Mouse (Mus musculus) testis, adult 2 months (tissue): ENCODE results near the gene Gm19345. TPM values are rescaled to one million over a fixed set of nuclear protein-coding genes. Genes with fewer than 3 reads are reported as not detected.
A peak's percentile ranks its signal among the peaks of the same experiment; 100 is the strongest.

Experiments
- H3K27ac ChIP-seq: fragments of 200-500 bp; 2 replicates; pipeline ENCODE4 v1.5.1; 2012; ENCODE audit warnings: low read depth, low read length; ENCODE audit not compliant: control insufficient read depth, insufficient read depth
- H3K27me3 ChIP-seq: fragments of 200-500 bp; 2 replicates; pipeline ENCODE4 v1.6.1; 2012; ENCODE audit warnings: mild to moderate bottlenecking, low read length, moderate library complexity; ENCODE audit not compliant: control insufficient read depth, insufficient read depth
- H3K36me3 ChIP-seq: fragments of 200-500 bp; 2 replicates; pipeline ENCODE4 v1.6.1; 2012; ENCODE audit warnings: mild to moderate bottlenecking, low read length; ENCODE audit not compliant: control insufficient read depth, insufficient read depth
- H3K4me1 ChIP-seq: fragments of 200-500 bp; 2 replicates; pipeline ENCODE4 v1.6.1; 2012; ENCODE audit warnings: low read length; ENCODE audit not compliant: control insufficient read depth, insufficient read depth
- H3K4me3 ChIP-seq: fragments of 200-500 bp; 2 replicates; pipeline ENCODE4 v1.5.1; 2012; ENCODE audit warnings: low read depth, mild to moderate bottlenecking, low read length, moderate library complexity, mixed read lengths; ENCODE audit not compliant: control insufficient read depth
- CTCF ChIP-seq: fragments of 200-500 bp; IDR thresholded peaks from 2 replicates; pipeline ENCODE4 v1.5.1; 2012; ENCODE audit warnings: low read depth, mild to moderate bottlenecking, inconsistent platforms, low read length, moderate library complexity; ENCODE audit not compliant: control insufficient read depth, insufficient read depth, insufficient replicate concordance
- POLR2A ChIP-seq: fragments of 200-500 bp; IDR thresholded peaks from 2 replicates; pipeline ENCODE4 v1.6.1; 2012; ENCODE audit warnings: low read depth, mild to moderate bottlenecking, inconsistent platforms, low read length, moderate library complexity; ENCODE audit not compliant: control insufficient read depth
- polyA plus RNA-seq: library from polyadenylated mRNA; depleted of rRNA; stranded (reverse); fragments of >200 nt; gene quantifications from 2 replicates; pipeline ENCODE4 v1.2.3, GENCODE M21; 2012; rRNA removed

The Gm19345 gene
- polyA plus RNA-seq = 0.21 and 0.42 TPM in 2 replicates

DNA sequence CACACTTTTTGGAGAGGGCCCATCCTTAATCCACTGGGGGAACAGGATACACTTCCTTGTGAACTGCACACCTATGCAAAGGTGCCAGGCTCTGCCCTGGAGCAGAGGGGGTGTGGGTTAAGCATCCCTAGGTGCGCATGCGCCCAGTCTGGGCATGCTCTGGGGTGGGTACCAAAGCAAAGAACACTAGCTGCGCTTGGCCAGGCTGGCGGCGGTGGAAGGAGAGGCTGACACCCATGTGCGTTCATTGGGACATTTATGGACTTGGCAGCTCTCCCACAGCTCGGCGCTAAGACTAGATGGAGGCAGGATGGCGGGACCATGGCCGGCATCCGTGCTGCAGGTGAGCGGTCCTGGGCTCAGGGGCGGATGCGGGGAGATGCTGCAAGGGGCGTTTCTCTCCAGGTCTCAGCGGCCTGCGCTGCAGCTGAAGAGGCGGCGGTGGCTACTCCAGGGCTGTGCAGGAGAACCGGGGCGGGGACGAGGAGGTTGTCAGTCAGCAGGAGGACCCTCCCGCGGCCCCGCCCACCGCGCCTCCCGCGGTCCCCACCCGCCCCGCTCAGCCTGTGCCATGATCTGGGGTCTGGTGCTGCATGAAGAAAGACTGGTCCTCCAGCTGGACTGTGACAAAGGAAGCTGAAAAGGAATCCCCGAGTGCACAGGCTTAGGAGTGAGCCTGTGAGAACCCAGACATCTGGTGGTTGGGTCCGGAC, at the start of gene Gm19345:
Gm19345 (plus strand) TSS at position 146 of the 713 bp plus-strand sequence.
- Histone ChIP-seq H3K4me1 (peaks cover 3% of the 10 kb centered on the region; the same call in 1 of the 2 replicates), H3K4me3 (no peak within 1 kb of the TSS), H3K27ac (no peak within 1 kb of the TSS), H3K27me3 (no peaks in the 10 kb centered on the region), H3K36me3 (no peaks in the 10 kb centered on the region)
- TF ChIP-seq CTCF (no peak), POLR2A (no peak)

DNA sequence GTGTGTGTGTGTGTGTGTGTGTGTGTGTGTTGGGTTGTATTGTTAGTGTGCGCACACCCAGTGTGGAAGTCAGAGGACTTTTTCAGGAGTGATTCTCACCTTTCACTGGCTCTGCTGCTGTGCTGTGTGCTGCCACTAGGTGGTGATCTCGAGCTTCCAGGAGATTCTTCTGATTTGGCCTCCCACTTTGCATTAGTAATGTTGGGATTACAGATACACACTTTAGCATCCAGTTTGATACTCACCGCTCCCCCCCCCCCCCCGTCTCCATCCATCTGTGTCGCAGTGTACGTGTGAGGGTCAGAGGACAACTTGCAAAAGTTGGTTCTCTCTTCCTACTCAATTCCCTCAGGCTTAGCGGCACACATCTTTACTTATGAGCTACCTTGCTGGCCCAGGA, 48.8 kb upstream of the Gm19345 start:
- Histone ChIP-seq H3K36me3 (no peaks in the 10 kb centered on the region), H3K27me3 (no peaks in the 10 kb centered on the region), H3K4me1 (no peaks in the 10 kb centered on the region), H3K27ac (no peak overlapping the region), H3K4me3 (no peak overlapping the region)
- TF ChIP-seq POLR2A (no peak), CTCF (peak; percentile 88)

DNA sequence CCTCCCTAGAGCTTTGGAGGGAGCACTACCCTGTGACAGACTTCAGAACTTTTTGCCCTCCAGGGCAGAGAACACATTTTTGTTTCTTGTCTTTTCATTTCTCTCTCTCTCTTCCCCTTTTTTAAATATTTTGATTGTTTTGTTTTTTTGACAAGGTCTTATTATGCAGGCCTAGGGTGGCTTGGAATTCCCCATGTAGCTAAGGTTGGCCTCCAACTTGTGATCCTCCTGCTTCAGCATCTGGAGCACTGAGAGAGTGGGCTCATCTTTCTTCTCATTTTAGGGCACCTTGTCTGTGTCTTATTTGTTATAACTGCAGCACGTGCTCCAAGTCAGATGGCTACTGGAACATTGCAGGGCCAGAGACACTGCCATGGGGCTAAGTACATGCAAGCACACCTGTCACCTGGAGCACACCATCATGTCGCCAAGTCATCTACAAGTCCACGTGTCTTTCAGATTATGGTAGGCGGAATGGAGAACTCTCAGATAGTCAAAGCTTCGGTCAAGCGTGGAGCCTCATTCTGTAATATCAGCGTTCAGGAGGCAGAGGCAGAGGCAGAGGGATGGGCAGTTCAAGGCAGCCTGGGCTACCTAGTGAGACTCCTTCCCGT, 45.3 kb upstream of the Gm19345 start:
- H3K4me3 ChIP-seq = no peak overlapping the region
- no peaks in the 10 kb centered on the region for H3K36me3 ChIP-seq
- no peaks in the 10 kb centered on the region for H3K27me3 ChIP-seq
- no peak for TF ChIP-seq POLR2A
- no peak for TF ChIP-seq CTCF
- no peak overlapping the region for H3K27ac ChIP-seq
- H3K4me1 ChIP-seq = peaks cover 19% of the 10 kb centered on the region

DNA sequence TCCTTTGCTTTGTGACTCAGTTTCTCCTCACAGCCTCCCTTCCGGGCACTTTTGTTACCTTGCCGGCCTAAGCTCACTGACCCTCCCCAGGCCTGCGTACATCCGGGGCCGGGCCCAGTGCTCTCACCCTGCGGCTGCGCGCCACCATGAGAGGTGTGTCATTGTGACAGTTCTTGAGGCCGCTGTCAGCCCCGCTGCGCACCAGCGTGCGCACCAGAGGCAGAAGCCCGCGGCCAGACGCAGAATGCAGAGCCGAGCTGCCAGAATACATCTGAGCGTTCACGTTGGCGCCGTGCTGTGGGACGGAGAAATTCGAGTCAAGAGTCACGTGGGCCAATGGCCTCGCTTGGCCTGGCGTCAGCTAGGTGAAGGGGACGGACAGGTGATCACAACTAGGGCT, 42.4 kb upstream of the Gm19345 start:
- Histone ChIP-seq H3K4me3 (peak overlapping the region; percentile 84), H3K27me3 (no peaks in the 10 kb centered on the region), H3K36me3 (no peaks in the 10 kb centered on the region), H3K4me1 (peaks cover 30% of the 10 kb centered on the region), H3K27ac (no peak overlapping the region)
- TF ChIP-seq CTCF = no peak
- TF ChIP-seq POLR2A = peak; percentile 21; the same call in 1 of the 2 replicates

DNA sequence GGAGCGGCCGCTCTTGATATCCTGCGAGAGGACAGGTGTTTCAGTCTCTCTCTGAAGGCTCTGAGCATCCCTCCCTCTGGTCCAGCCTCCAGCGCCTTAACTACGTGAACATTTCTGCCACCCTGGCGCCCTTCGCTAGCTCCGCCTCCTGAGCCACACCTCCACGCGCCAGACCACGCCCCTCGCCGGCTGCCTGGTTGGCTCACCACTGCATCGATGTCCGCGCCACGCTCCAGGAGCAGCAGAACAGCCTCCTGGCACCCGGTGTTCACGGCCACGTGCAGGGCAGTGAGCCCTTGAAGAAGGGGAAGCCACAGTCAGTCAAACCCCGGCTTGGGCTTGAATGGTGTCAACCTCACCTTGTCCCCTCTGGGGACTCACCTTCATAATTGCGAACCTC, 40.7 kb upstream of the Gm19345 start:
- Histone ChIP-seq H3K27me3 (no peaks in the 10 kb centered on the region), H3K36me3 (no peaks in the 10 kb centered on the region), H3K4me3 (peak overlapping the region; percentile 84), H3K4me1 (peaks cover 38% of the 10 kb centered on the region), H3K27ac (no peak overlapping the region)
- TF ChIP-seq POLR2A (no peak), CTCF (no peak)

DNA sequence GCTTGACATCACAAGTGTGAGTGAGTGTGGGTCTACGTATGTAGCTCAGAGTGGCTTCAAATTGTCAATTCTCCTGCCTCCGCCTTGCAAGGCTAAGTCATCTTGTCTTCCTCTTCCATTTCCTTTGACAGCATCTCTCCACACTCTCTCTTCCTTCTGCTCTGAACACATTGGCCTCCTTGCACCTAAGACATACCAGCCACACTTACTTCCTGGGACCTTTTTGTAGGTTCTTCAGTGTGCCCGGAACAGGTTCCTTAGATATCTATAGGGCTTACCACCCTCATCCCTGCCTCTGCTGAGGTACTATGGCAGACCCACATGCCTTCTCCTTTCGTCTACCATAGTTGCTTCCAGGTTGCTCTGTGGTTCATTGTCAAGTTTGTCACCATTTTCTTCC, 38.6 kb upstream of the Gm19345 start:
- TF ChIP-seq CTCF (no peak), POLR2A (no peak)
- Histone ChIP-seq H3K27ac (no peak overlapping the region), H3K4me1 (peaks cover 52% of the 10 kb centered on the region), H3K36me3 (no peaks in the 10 kb centered on the region), H3K27me3 (no peaks in the 10 kb centered on the region), H3K4me3 (no peak overlapping the region)

- Histone ChIP-seq H3K4me3 (no peak overlapping the region), H3K4me1 (peaks cover 54% of the 10 kb centered on the region), H3K27ac (no peak overlapping the region), H3K27me3 (no peaks in the 10 kb centered on the region), H3K36me3 (no peaks in the 10 kb centered on the region)
- TF ChIP-seq POLR2A (no peak), CTCF (no peak)
Observed at GRCm38 (mm10) chr7:19813579-19814122, 38.2 kb upstream of the Gm19345 start.
